Mouse (Mus musculus): ENCODE data around the gene Gsg1l.

- TF ChIP-seq CTCF (IDR thresholded peaks at IDR 0.05; ENCODE audit: extremely low read depth, insufficient read length, insufficient replicate concordance, low read depth, low read length), result no peak
- TF ChIP-seq POLR2A (IDR thresholded peaks at IDR 0.05; ENCODE audit: low read depth, low read length), result no peak
Measured at GRCm38 (mm10) chr7:125989969-125990368, 92.2 kb downstream of the Gsg1l start.

All from small intestine, adult 2 months (tissue).